ENCODE assay signal across 15 mouse cellular contexts in genomic region chr13:94104866-94105475, GRCm38 (mm10). TPM values are rescaled to one million over a fixed set of nuclear protein-coding genes. Genes with fewer than 3 reads are reported as not detected.
DNase-seq lines count a peak whose midpoint lies in the region; ATAC-seq and TF ChIP-seq lines count a peak whose summit lies in the region.
"Had no signal": no experiment of that assay in that cellular context is flagged by ENCODE, and none has a peak within 500 bp of the region (broad histone marks: within the 10 kb centered on the region; RNA-seq: fewer than 3 reads in every experiment).

No protein-coding gene starts in this region.

- no peaks in the 10 kb centered on the region for H3K4me1 ChIP-seq in forebrain, postnatal 0 days (ENCODE audit: insufficient read depth)
- H3K4me1 ChIP-seq in forebrain, embryonic 13.5 days = no peaks in the 10 kb centered on the region
- peaks cover 43% of the 10 kb centered on the region for H3K4me1 ChIP-seq in kidney, embryonic 16.5 days (ENCODE audit: insufficient read depth, low read length)
- no peaks in the 10 kb centered on the region; the same call in 1 of the 2 replicates for H3K4me1 ChIP-seq in intestine, postnatal 0 days (replicated peaks; ENCODE audit: control insufficient read depth, insufficient read depth, low read length)
- H3K4me1 ChIP-seq in midbrain, embryonic 14.5 days (ENCODE audit: control insufficient read depth, insufficient read depth, low read length) = no peaks in the 10 kb centered on the region
- H3K4me1 ChIP-seq: midbrain, embryonic 12.5 days had no signal

- no peak overlapping the region for H3K4me2 ChIP-seq in forebrain, postnatal 0 days (ENCODE audit: low read depth)
- no peak overlapping the region for H3K4me2 ChIP-seq in forebrain, embryonic 13.5 days
- H3K4me2 ChIP-seq in kidney, embryonic 16.5 days (replicated peaks; ENCODE audit: low read depth, low read length) = no peak overlapping the region
- peak overlapping the region; percentile 17; the same call in 1 of the 2 replicates for H3K4me2 ChIP-seq in intestine, postnatal 0 days (replicated peaks; ENCODE audit: low read depth)
- no peak overlapping the region for H3K4me2 ChIP-seq in midbrain, embryonic 14.5 days (ENCODE audit: low read length)
- H3K4me2 ChIP-seq: midbrain, embryonic 12.5 days had no signal

- TF ChIP-seq POLR2A in brain, embryonic 14.5 days (IDR thresholded peaks at IDR 0.05; ENCODE audit: borderline replicate concordance, extremely low read depth, insufficient read depth, insufficient read length, poor library complexity, severe bottlenecking) = no peak

- no peak overlapping the region for H3K27ac ChIP-seq in forebrain, postnatal 0 days (ENCODE audit: low read depth, low read length)
- no peak overlapping the region for H3K27ac ChIP-seq in forebrain, embryonic 13.5 days
- H3K27ac ChIP-seq in kidney, embryonic 16.5 days (ENCODE audit: low read length) = peak overlapping the region; percentile 9; the same call in 1 of the 2 replicates
- H3K27ac ChIP-seq in intestine, postnatal 0 days (ENCODE audit: low read depth, low read length) = no peak overlapping the region
- no peak overlapping the region for H3K27ac ChIP-seq in midbrain, embryonic 14.5 days (replicated peaks; ENCODE audit: low read depth, low read length)
- H3K27ac ChIP-seq: midbrain, embryonic 12.5 days had no signal

- peak; percentile 29 for DNase-seq in forebrain, postnatal 0 days
- DNase-seq in kidney, postnatal 4 days = no peak
- peak; percentile 44 for DNase-seq in brain, embryonic 14.5 days (ENCODE audit: low read depth)
- DNase-seq in urinary bladder, adult 2 months (ENCODE audit: low spot score) = no peak
- DNase-seq in midbrain, embryonic 14.5 days = no peak
- DNase-seq: kidney, postnatal 25 days; layer of hippocampus, postnatal 36 days; lung, postnatal 10 days; retina, postnatal 1 day; thymus, postnatal 4 days had no signal

- no peaks in the 10 kb centered on the region for H3K9me3 ChIP-seq in forebrain, postnatal 0 days (ENCODE audit: low read length)
- H3K9me3 ChIP-seq in forebrain, embryonic 13.5 days (replicated peaks) = no peaks in the 10 kb centered on the region
- H3K9me3 ChIP-seq in kidney, embryonic 16.5 days (ENCODE audit: low read length) = no peaks in the 10 kb centered on the region
- H3K9me3 ChIP-seq in intestine, postnatal 0 days (ENCODE audit: control insufficient read depth) = no peaks in the 10 kb centered on the region
- H3K9me3 ChIP-seq in midbrain, embryonic 14.5 days (ENCODE audit: control insufficient read depth, low read length) = no peaks in the 10 kb centered on the region
- H3K9me3 ChIP-seq: midbrain, embryonic 12.5 days had no signal

- no peak overlapping the region for H3K4me3 ChIP-seq in forebrain, postnatal 0 days (ENCODE audit: low read depth, low read length)
- no peak overlapping the region for H3K4me3 ChIP-seq in forebrain, embryonic 13.5 days
- H3K4me3 ChIP-seq in kidney, embryonic 16.5 days (ENCODE audit: low read length) = no peak overlapping the region
- H3K4me3 ChIP-seq in intestine, postnatal 0 days (ENCODE audit: low read depth, low read length) = no peak overlapping the region
- H3K4me3 ChIP-seq in midbrain, embryonic 14.5 days (replicated peaks; ENCODE audit: low read depth, low read length) = no peak overlapping the region
- H3K4me3 ChIP-seq: midbrain, embryonic 12.5 days; myocyte had no signal

- no peaks in the 10 kb centered on the region for H3K27me3 ChIP-seq in forebrain, postnatal 0 days (ENCODE audit: insufficient read depth, low read length)
- no peaks in the 10 kb centered on the region for H3K27me3 ChIP-seq in forebrain, embryonic 13.5 days
- H3K27me3 ChIP-seq in kidney, embryonic 16.5 days (ENCODE audit: insufficient read depth, low read length) = no peaks in the 10 kb centered on the region
- H3K27me3 ChIP-seq in intestine, postnatal 0 days (replicated peaks; ENCODE audit: control insufficient read depth, insufficient read depth, low read length) = no peaks in the 10 kb centered on the region
- H3K27me3 ChIP-seq in midbrain, embryonic 14.5 days (ENCODE audit: control insufficient read depth, insufficient read depth, low read length) = no peaks in the 10 kb centered on the region

- no peak overlapping the region for H3K9ac ChIP-seq in forebrain, postnatal 0 days
- H3K9ac ChIP-seq in forebrain, embryonic 13.5 days = no peak overlapping the region
- H3K9ac ChIP-seq in kidney, embryonic 16.5 days (replicated peaks; ENCODE audit: low read length) = no peak overlapping the region
- no peak overlapping the region for H3K9ac ChIP-seq in intestine, postnatal 0 days (ENCODE audit: low read depth, low read length)
- H3K9ac ChIP-seq in midbrain, embryonic 14.5 days (replicated peaks; ENCODE audit: low read length) = no peak overlapping the region
- H3K9ac ChIP-seq: midbrain, embryonic 12.5 days had no signal

- no peaks in the 10 kb centered on the region for H3K36me3 ChIP-seq in forebrain, postnatal 0 days (ENCODE audit: insufficient read depth)
- no peaks in the 10 kb centered on the region for H3K36me3 ChIP-seq in forebrain, embryonic 13.5 days (ENCODE audit: poor library complexity, severe bottlenecking)
- H3K36me3 ChIP-seq in kidney, embryonic 16.5 days (ENCODE audit: insufficient read depth, low read length) = 0 out of 2 replicates have a peak, but pooled peaks cover 2% of the 10 kb centered on the region
- no peaks in the 10 kb centered on the region for H3K36me3 ChIP-seq in intestine, postnatal 0 days (ENCODE audit: control insufficient read depth, insufficient read depth)
- no peaks in the 10 kb centered on the region for H3K36me3 ChIP-seq in midbrain, embryonic 14.5 days (ENCODE audit: control insufficient read depth, insufficient read depth, low read length)
- H3K36me3 ChIP-seq: midbrain, embryonic 12.5 days had no signal

- no peak for TF ChIP-seq CTCF in forebrain, postnatal 0 days (IDR thresholded peaks at IDR 0.05; ENCODE audit: low read depth)
- TF ChIP-seq CTCF in brain, embryonic 14.5 days (IDR thresholded peaks at IDR 0.05; ENCODE audit: borderline replicate concordance, extremely low read depth, insufficient read depth, insufficient read length) = no peak
- TF ChIP-seq CTCF in intestine, postnatal 0 days (IDR thresholded peaks at IDR 0.05; ENCODE audit: low read depth) = no peak

- 76% methylated on average over 8 of the region's 8 CpGs for WGBS in forebrain, postnatal 0 days
- 88% methylated on average over 8 of the region's 8 CpGs for WGBS in forebrain, embryonic 13.5 days
- WGBS in kidney, embryonic 16.5 days = 64% methylated on average over 8 of the region's 8 CpGs
- WGBS in intestine, postnatal 0 days = 51% methylated on average over 8 of the region's 8 CpGs
- 93% methylated on average over 8 of the region's 8 CpGs for WGBS in midbrain, embryonic 14.5 days

- ATAC-seq in forebrain, postnatal 0 days = no peak
- ATAC-seq in forebrain, embryonic 13.5 days = no peak
- ATAC-seq in kidney, embryonic 16.5 days (ENCODE audit: low FRiP score, low TSS enrichment) = no peak
- ATAC-seq in intestine, postnatal 0 days = no peak
- ATAC-seq in midbrain, embryonic 14.5 days (ENCODE audit: low FRiP score, low TSS enrichment) = no peak

RNA-seq across cellular contexts. Expression of gene Lhfpl2, which starts 47.4 kb away (rescaled TPM):
- total RNA-seq in forebrain, postnatal 0 days (2014; rRNA removed) = 16.2 and 23.6 TPM in 2 replicates
- polyA plus RNA-seq in forebrain, postnatal 0 days (2015; fragmentation: Nextera tagmentation; extraction: Ambion mirVana) = 9.8 and 13.3 TPM in 2 replicates
- 10.1 and 12.3 TPM in 2 replicates for polyA plus RNA-seq in forebrain, embryonic 13.5 days (2015; fragmentation: Nextera tagmentation; extraction: Ambion mirVana)
- 91.2 and 96.0 TPM in 2 replicates for polyA plus RNA-seq in kidney, embryonic 16.5 days (2015; fragmentation: Nextera tagmentation; extraction: Ambion mirVana)
- polyA plus RNA-seq in brain, embryonic 14.5 days (2012; rRNA removed) = 14.9 and 19.3 TPM in 2 replicates
- polyA plus RNA-seq in intestine, postnatal 0 days (2015; fragmentation: Nextera tagmentation; extraction: Ambion mirVana) = 10.2 and 10.9 TPM in 2 replicates
- 16.6 and 18.3 TPM in 2 replicates for polyA plus RNA-seq in urinary bladder, adult 2 months (2012; rRNA removed)
- 7.6 and 14.2 TPM in 2 replicates for polyA plus RNA-seq in midbrain, embryonic 14.5 days (2014; fragmentation: Nextera tagmentation; extraction: Ambion mirVana)

Comparison
In these comparisons a context has a peak if more than half of its experiments do, and no peak if none do; other contexts are left out.
1. DNase-seq: peak in forebrain, postnatal 0 days (single experiment) and brain, embryonic 14.5 days (single experiment); none in kidney, postnatal 4 days (0 of 2), urinary bladder, adult 2 months (single experiment) and midbrain, embryonic 14.5 days (single experiment).